Mouse (Mus musculus) hindbrain, embryonic 15.5 days (tissue): ENCODE measurements around the gene Setd7. TPM values are rescaled to one million over a fixed set of nuclear protein-coding genes. Genes with fewer than 3 reads are reported as not detected.

ENCODE experiments used
- ATAC-seq: fragments of 200-750 bp; cut with Nextera tagmentation; 2 replicates; pipeline ENCODE4 v1.8.0; 2017; ENCODE audit warnings: low read depth, moderate number of reproducible peaks, moderate TSS enrichment; ENCODE audit not compliant: low FRiP score
- H3K27ac ChIP-seq: fragments of 300-500 bp; sonication (generic); replicated peaks from 2 replicates; pipeline ENCODE4 v1.5.1; 2015; ENCODE audit warnings: mild to moderate bottlenecking, inconsistent platforms
- H3K27me3 ChIP-seq: fragments of 300-500 bp; sonication (generic); 2 replicates; pipeline ENCODE4 v1.6.1; 2015; ENCODE audit warnings: control low read depth, inconsistent platforms
- H3K36me3 ChIP-seq: fragments of 300-500 bp; sonication (generic); 2 replicates; pipeline ENCODE4 v1.6.1; 2015; ENCODE audit warnings: control low read depth, inconsistent platforms
- H3K4me1 ChIP-seq: fragments of 300-500 bp; sonication (generic); replicated peaks from 2 replicates; pipeline ENCODE4 v1.6.1; 2015; ENCODE audit warnings: control low read depth, inconsistent platforms
- H3K4me2 ChIP-seq: fragments of 300-500 bp; sonication (generic); 2 replicates; pipeline ENCODE4 v1.6.1; 2015; ENCODE audit warnings: moderate library complexity, mild to moderate bottlenecking, inconsistent platforms
- H3K4me3 ChIP-seq: fragments of 300-500 bp; sonication (generic); 2 replicates; pipeline ENCODE4 v1.5.1; 2015; ENCODE audit warnings: mild to moderate bottlenecking, inconsistent platforms
- H3K9ac ChIP-seq: fragments of 300-500 bp; sonication (generic); 2 replicates; pipeline ENCODE4 v1.6.1; 2015; ENCODE audit warnings: inconsistent platforms
- H3K9me3 ChIP-seq: fragments of 300-500 bp; sonication (generic); 2 replicates; pipeline ENCODE4 v1.6.1; 2016; ENCODE audit warnings: control low read depth, inconsistent platforms
- WGBS: fragments of 180-500 bp; shearing (Covaris S2); methylation state at CpG from one replicate; pipeline ENCODE4 v1.1.7; 2015; 5-methylcytosine and 5-hydroxymethylcytosine counted together
- polyA plus RNA-seq: library from polyadenylated mRNA; unstranded; fragments of >200 nt; fragmentation: Nextera tagmentation; extraction: Ambion mirVana; gene quantifications from 2 replicates; pipeline ENCODE4 v1.2.1, GENCODE M21; 2015

Gene Setd7
- polyA plus RNA-seq = 2.6 and 2.9 TPM in 2 replicates

GRCm38 (mm10) chr3:51560511-51561108 lies at the start of gene Setd7:
Gene Setd7, minus strand, starts transcription at chr3:51560879.
- peaks cover 25% of the 10 kb centered on the region for H3K4me1 ChIP-seq

GRCm38 (mm10) chr3:51604489-51604888 lies 43.8 kb upstream of the Setd7 start:
- H3K27me3 ChIP-seq = no peaks in the 10 kb centered on the region
- H3K36me3 ChIP-seq = no peaks in the 10 kb centered on the region
- no peak overlapping the region for H3K4me2 ChIP-seq
- no peaks in the 10 kb centered on the region for H3K9me3 ChIP-seq
- H3K27ac ChIP-seq = 0 out of 2 replicates have a peak overlapping the region, but pooled peaks have one; percentile 0
- H3K4me3 ChIP-seq = no peak overlapping the region
- 86% methylated on average over 3 of the region's 3 CpGs for WGBS
- H3K9ac ChIP-seq = no peak overlapping the region
- no peak for ATAC-seq
- H3K4me1 ChIP-seq = peaks cover 6% of the 10 kb centered on the region; the same call in 1 of the 2 replicates

More at GRCm38 (mm10) chr3:51560511-51561108, at the start of gene Setd7:
- no peaks in the 10 kb centered on the region for H3K36me3 ChIP-seq
- H3K4me3 ChIP-seq = peak within 1 kb of the TSS; percentile 93
- ATAC-seq = peak; percentile 88
- peak within 1 kb of the TSS; percentile 94 for H3K27ac ChIP-seq
- H3K9ac ChIP-seq = peak within 1 kb of the TSS; percentile 92
- peak within 1 kb of the TSS; percentile 91 for H3K4me2 ChIP-seq
- H3K9me3 ChIP-seq = no peaks in the 10 kb centered on the region
- H3K27me3 ChIP-seq = no peaks in the 10 kb centered on the region
- WGBS = under 1% methylated on average over 45 of the region's 48 CpGs

GRCm38 (mm10) chr3:51603705-51604291 lies 43.1 kb upstream of the Setd7 start:
- H3K4me2 ChIP-seq = 0 out of 2 replicates have a peak overlapping the region, but pooled peaks have one; percentile 14
- 55% methylated on average over 15 of the region's 15 CpGs for WGBS
- peak; percentile 86; the same call in 1 of the 2 replicates for ATAC-seq
- no peak overlapping the region for H3K9ac ChIP-seq
- H3K4me1 ChIP-seq = peaks cover 6% of the 10 kb centered on the region; the same call in 1 of the 2 replicates
- 0 out of 2 replicates have a peak overlapping the region, but pooled peaks have one; percentile 22 for H3K27ac ChIP-seq
- H3K36me3 ChIP-seq = no peaks in the 10 kb centered on the region
- no peak overlapping the region for H3K4me3 ChIP-seq
- no peaks in the 10 kb centered on the region for H3K27me3 ChIP-seq
- H3K9me3 ChIP-seq = no peaks in the 10 kb centered on the region

- no peak overlapping the region for H3K9ac ChIP-seq
- no peaks in the 10 kb centered on the region for H3K9me3 ChIP-seq
- H3K27ac ChIP-seq = no peak overlapping the region
- no peak overlapping the region for H3K4me3 ChIP-seq
- peaks cover 6% of the 10 kb centered on the region; the same call in 1 of the 2 replicates for H3K4me1 ChIP-seq
- no peaks in the 10 kb centered on the region for H3K36me3 ChIP-seq
- no peaks in the 10 kb centered on the region for H3K27me3 ChIP-seq
- ATAC-seq = no peak
- H3K4me2 ChIP-seq = no peak overlapping the region
- WGBS = 86% methylated on average over 2 of the region's 2 CpGs
Measured at GRCm38 (mm10) chr3:51601461-51601860, 40.8 kb upstream of the Setd7 start.

- ATAC-seq = no peak
- Histone ChIP-seq H3K4me1 (peaks cover 6% of the 10 kb centered on the region; the same call in 1 of the 2 replicates), H3K27ac (no peak overlapping the region), H3K27me3 (no peaks in the 10 kb centered on the region), H3K36me3 (no peaks in the 10 kb centered on the region), H3K4me3 (no peak overlapping the region), H3K9ac (no peak overlapping the region), H3K4me2 (no peak overlapping the region), H3K9me3 (no peaks in the 10 kb centered on the region)
- 86% methylated on average over 4 of the region's 4 CpGs for WGBS
Measured at GRCm38 (mm10) chr3:51600728-51601127, 40.0 kb upstream of the Setd7 start.

GRCm38 (mm10) chr3:51599057-51599630 lies 38.5 kb upstream of the Setd7 start:
- Histone ChIP-seq H3K4me3 (no peak overlapping the region), H3K9ac (no peak overlapping the region), H3K27me3 (no peaks in the 10 kb centered on the region), H3K4me2 (no peak overlapping the region), H3K36me3 (no peaks in the 10 kb centered on the region), H3K4me1 (peaks cover 6% of the 10 kb centered on the region; the same call in 1 of the 2 replicates), H3K9me3 (no peaks in the 10 kb centered on the region), H3K27ac (no peak overlapping the region)
- 60% methylated on average over 12 of the region's 12 CpGs for WGBS
- no peak for ATAC-seq

- H3K4me3 ChIP-seq = no peak overlapping the region
- H3K4me1 ChIP-seq = no peaks in the 10 kb centered on the region
- H3K36me3 ChIP-seq = no peaks in the 10 kb centered on the region
- H3K9me3 ChIP-seq = no peaks in the 10 kb centered on the region
- H3K27me3 ChIP-seq = no peaks in the 10 kb centered on the region
- 0 out of 2 replicates have a peak overlapping the region, but pooled peaks have one; percentile 25 for H3K27ac ChIP-seq
- ATAC-seq = no peak
- no peak overlapping the region for H3K9ac ChIP-seq
- 71% methylated on average over 2 of the region's 2 CpGs for WGBS
- H3K4me2 ChIP-seq = no peak overlapping the region
Measured at GRCm38 (mm10) chr3:51596538-51596937, 35.9 kb upstream of the Setd7 start.

GRCm38 (mm10) chr3:51593506-51593905 lies 32.8 kb upstream of the Setd7 start:
- H3K27me3 ChIP-seq = no peaks in the 10 kb centered on the region
- no peak for ATAC-seq
- H3K36me3 ChIP-seq = no peaks in the 10 kb centered on the region
- H3K4me1 ChIP-seq = peaks cover 13% of the 10 kb centered on the region
- H3K4me3 ChIP-seq = no peak overlapping the region
- no peaks in the 10 kb centered on the region for H3K9me3 ChIP-seq
- no peak overlapping the region for H3K4me2 ChIP-seq
- H3K27ac ChIP-seq = no peak overlapping the region
- 90% methylated on average over 1 of the region's 1 CpGs for WGBS
- H3K9ac ChIP-seq = no peak overlapping the region

- no peaks in the 10 kb centered on the region for H3K36me3 ChIP-seq
- no peak overlapping the region for H3K27ac ChIP-seq
- no peak overlapping the region for H3K4me2 ChIP-seq
- H3K9ac ChIP-seq = no peak overlapping the region
- no peak for ATAC-seq
- H3K9me3 ChIP-seq = no peaks in the 10 kb centered on the region
- WGBS = 85% methylated on average over 6 of the region's 6 CpGs
- no peak overlapping the region for H3K4me3 ChIP-seq
- H3K27me3 ChIP-seq = no peaks in the 10 kb centered on the region
- H3K4me1 ChIP-seq = peaks cover 13% of the 10 kb centered on the region
Measured at GRCm38 (mm10) chr3:51591591-51591990, 30.9 kb upstream of the Setd7 start.

- WGBS = 24% methylated on average over 15 of the region's 15 CpGs
- Histone ChIP-seq H3K36me3 (no peaks in the 10 kb centered on the region), H3K9ac (no peak overlapping the region), H3K4me3 (0 out of 2 replicates have a peak overlapping the region, but pooled peaks have one; percentile 9), H3K27me3 (no peaks in the 10 kb centered on the region), H3K4me2 (peak overlapping the region; percentile 33), H3K9me3 (no peaks in the 10 kb centered on the region), H3K27ac (peak overlapping the region; percentile 46), H3K4me1 (peaks cover 13% of the 10 kb centered on the region)
- peak; percentile 89 for ATAC-seq
Measured at GRCm38 (mm10) chr3:51590207-51590892, 29.7 kb upstream of the Setd7 start.

- 51% methylated on average over 7 of the region's 7 CpGs for WGBS
- no peak overlapping the region for H3K27ac ChIP-seq
- H3K36me3 ChIP-seq = no peaks in the 10 kb centered on the region
- H3K27me3 ChIP-seq = no peaks in the 10 kb centered on the region
- no peaks in the 10 kb centered on the region for H3K9me3 ChIP-seq
- no peak overlapping the region for H3K9ac ChIP-seq
- no peak for ATAC-seq
- peaks cover 28% of the 10 kb centered on the region for H3K4me1 ChIP-seq
- H3K4me3 ChIP-seq = no peak overlapping the region
- H3K4me2 ChIP-seq = no peak overlapping the region
Measured at GRCm38 (mm10) chr3:51587697-51588262, 27.1 kb upstream of the Setd7 start.
